Mouse (Mus musculus) liver, adult 2 months (tissue): ENCODE results near the gene Slc38a10. TPM values are rescaled to one million over a fixed set of nuclear protein-coding genes. Genes with fewer than 3 reads are reported as not detected.
A peak's percentile ranks its signal among the peaks of the same experiment; 100 is the strongest.

Source experiments
- DNase-seq: peaks from one replicate; pipeline ENCODE4 v3.0.0-alpha.2; 2011; ENCODE audit warnings: low read depth, low spot score; ENCODE audit errors: extremely low read depth
- H3K27ac ChIP-seq: fragments of 200-500 bp; replicated peaks from 2 replicates; pipeline ENCODE4 v1.5.1; 2012; ENCODE audit warnings: low read depth, mild to moderate bottlenecking, control low read depth, inconsistent platforms, low read length; ENCODE audit not compliant: insufficient read depth
- H3K27me3 ChIP-seq: fragments of 200-500 bp; 2 replicates; pipeline ENCODE4 v1.6.1; 2012; ENCODE audit warnings: mild to moderate bottlenecking, moderate library complexity, low read length, inconsistent platforms; ENCODE audit not compliant: control insufficient read depth, insufficient read depth
- H3K36me3 ChIP-seq: fragments of 200-500 bp; 2 replicates; pipeline ENCODE4 v1.6.1; 2012; ENCODE audit warnings: low read length, inconsistent platforms; ENCODE audit not compliant: control insufficient read depth, insufficient read depth
- H3K4me1 ChIP-seq: fragments of 200-500 bp; 2 replicates; pipeline ENCODE4 v1.6.1; 2011; ENCODE audit warnings: low read length; ENCODE audit not compliant: control insufficient read depth, insufficient read depth
- H3K4me3 ChIP-seq: fragments of 200-500 bp; 2 replicates; pipeline ENCODE4 v1.5.1; 2011; ENCODE audit warnings: low read depth, mild to moderate bottlenecking, control low read depth, low read length, moderate library complexity; ENCODE audit not compliant: insufficient read depth
- H3K79me2 ChIP-seq: fragments of 200-500 bp; 2 replicates; pipeline ENCODE4 v1.6.1; 2012; ENCODE audit warnings: inconsistent platforms, mild to moderate bottlenecking, low read length, moderate library complexity; ENCODE audit not compliant: control insufficient read depth, insufficient read depth
- H3K9ac ChIP-seq: fragments of 200-500 bp; 2 replicates; pipeline ENCODE4 v1.6.1; 2012; ENCODE audit warnings: low read depth, mild to moderate bottlenecking, control low read depth, inconsistent platforms, low read length
- CTCF ChIP-seq: fragments of 200-500 bp; IDR thresholded peaks from 2 replicates; pipeline ENCODE4 v1.5.1; 2011; ENCODE audit warnings: low read depth, low read length, control low read depth
- POLR2A ChIP-seq: fragments of 200-500 bp; IDR thresholded peaks from 2 replicates; pipeline ENCODE4 v1.6.1; 2011; ENCODE audit warnings: low read length, control low read depth; ENCODE audit not compliant: insufficient read depth; ENCODE audit errors: extremely low read depth
- WGBS: fragments of 180-500 bp; shearing (Covaris S2); methylation state at CpG from one replicate; pipeline ENCODE4 v1.1.7; 2018; 5-methylcytosine and 5-hydroxymethylcytosine counted together
- polyA plus RNA-seq: library from polyadenylated mRNA; depleted of rRNA; stranded (reverse); fragments of >200 nt; gene quantifications from 2 replicates; pipeline ENCODE4 v1.2.3, GENCODE M21; 2012
- total RNA-seq: library from RNA; depleted of rRNA; stranded (reverse); fragments of >200 nt; gene quantifications from 2 replicates; pipeline ENCODE4 v1.2.3, GENCODE M21; 2014

The Slc38a10 gene
- total and polyA plus RNA-seq, 2 experiments = 41.1 to 90.2 TPM

- H3K27ac ChIP-seq = no peak overlapping the region
- WGBS = 40% methylated on average over 21 of the region's 21 CpGs
- no peaks in the 10 kb centered on the region for H3K4me1 ChIP-seq
- no peaks in the 10 kb centered on the region for H3K79me2 ChIP-seq
- H3K9ac ChIP-seq = no peak overlapping the region
- no peaks in the 10 kb centered on the region for H3K27me3 ChIP-seq
- no peak for DNase-seq
- H3K36me3 ChIP-seq = no peaks in the 10 kb centered on the region
- peak; percentile 77 for TF ChIP-seq CTCF
- no peak for TF ChIP-seq POLR2A
- no peak overlapping the region for H3K4me3 ChIP-seq
These were observed 18.3 kb upstream of the Slc38a10 start for GRCm38 (mm10) chr11:120169208-120169992.

- no peaks in the 10 kb centered on the region for H3K36me3 ChIP-seq
- WGBS = 83% methylated on average over 8 of the region's 8 CpGs
- H3K27ac ChIP-seq = no peak overlapping the region
- TF ChIP-seq CTCF (no peak), POLR2A (no peak)
- H3K79me2 ChIP-seq = no peaks in the 10 kb centered on the region
- no peaks in the 10 kb centered on the region for H3K4me1 ChIP-seq
- no peak overlapping the region for H3K4me3 ChIP-seq
- no peaks in the 10 kb centered on the region for H3K27me3 ChIP-seq
- no peak for DNase-seq
- no peak overlapping the region for H3K9ac ChIP-seq
These were observed 17.4 kb upstream of the Slc38a10 start for GRCm38 (mm10) chr11:120168516-120168915.

DNA sequence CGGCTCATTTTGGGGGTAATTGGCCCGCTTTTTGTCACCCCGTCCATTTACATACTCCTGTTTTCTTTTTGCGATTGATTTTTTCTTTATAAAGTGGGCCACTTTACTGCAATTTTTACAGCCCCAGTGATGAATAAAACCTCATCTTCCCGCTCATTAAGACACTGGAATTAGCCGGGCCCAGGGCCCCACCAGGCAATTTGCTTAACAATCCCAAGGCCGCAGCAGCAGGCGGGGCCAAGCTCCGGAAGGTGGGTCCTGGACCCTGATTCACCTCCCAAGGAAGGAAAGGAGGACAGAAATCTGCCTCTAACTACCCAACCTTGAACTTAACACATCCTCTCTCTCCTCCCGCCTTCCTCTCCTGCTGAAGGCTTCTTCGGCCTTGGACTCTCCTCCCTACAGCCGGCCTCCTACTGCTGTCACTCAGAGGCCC is 16.8 kb upstream of the Slc38a10 start:
- no peaks in the 10 kb centered on the region for H3K79me2 ChIP-seq
- no peaks in the 10 kb centered on the region for H3K4me1 ChIP-seq
- no peak overlapping the region for H3K27ac ChIP-seq
- H3K4me3 ChIP-seq = no peak overlapping the region
- H3K9ac ChIP-seq = no peak overlapping the region
- no peak for TF ChIP-seq POLR2A
- DNase-seq = no peak
- H3K27me3 ChIP-seq = no peaks in the 10 kb centered on the region
- H3K36me3 ChIP-seq = no peaks in the 10 kb centered on the region
- 81% methylated on average over 12 of the region's 12 CpGs for WGBS

- 74% methylated on average over 5 of the region's 5 CpGs for WGBS
- no peak for DNase-seq
- H3K4me1 ChIP-seq = no peaks in the 10 kb centered on the region
- no peaks in the 10 kb centered on the region for H3K79me2 ChIP-seq
- no peak overlapping the region for H3K4me3 ChIP-seq
- TF ChIP-seq POLR2A (no peak), CTCF (no peak)
- H3K27me3 ChIP-seq = no peaks in the 10 kb centered on the region
- no peaks in the 10 kb centered on the region for H3K36me3 ChIP-seq
- H3K9ac ChIP-seq = no peak overlapping the region
- H3K27ac ChIP-seq = no peak overlapping the region
These were observed 15.9 kb upstream of the Slc38a10 start for GRCm38 (mm10) chr11:120167059-120167458.

DNA sequence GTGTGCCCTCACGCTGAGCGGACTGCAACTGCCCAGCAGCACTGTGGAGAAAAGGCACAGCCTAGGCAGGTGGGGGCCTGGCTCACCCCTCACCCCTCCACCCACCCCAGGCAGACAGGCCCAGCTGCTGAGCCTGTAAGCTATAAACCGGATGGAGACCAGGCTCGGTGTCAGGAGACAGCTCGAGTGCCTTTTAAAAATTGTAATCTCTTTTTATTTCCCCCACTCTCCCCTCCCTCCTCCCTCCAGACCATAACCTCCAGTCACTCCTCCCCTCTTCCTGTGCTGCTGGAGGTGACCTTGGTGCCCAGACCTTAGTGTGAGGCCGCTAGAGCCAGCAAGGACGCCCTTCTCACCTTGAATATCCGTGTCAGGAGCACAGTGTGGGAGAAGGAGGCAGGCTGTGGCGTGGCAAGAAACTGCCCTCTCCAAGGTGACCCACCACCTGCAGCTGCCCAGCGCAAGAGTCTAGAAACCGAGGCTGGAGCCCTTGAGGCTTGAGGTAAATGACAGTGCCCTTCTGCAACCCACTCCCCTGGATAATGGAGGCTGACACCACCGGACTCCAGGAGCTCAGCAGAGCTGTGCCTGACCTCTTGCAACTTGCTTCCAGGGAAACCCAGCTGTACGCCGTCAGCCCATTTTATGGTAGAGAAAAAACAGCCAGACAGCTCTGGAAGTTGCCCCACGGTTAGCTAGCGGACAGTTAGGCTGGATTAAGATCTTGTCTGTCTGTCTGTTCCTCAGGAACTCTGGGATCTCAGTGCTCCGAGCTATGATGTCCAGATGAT is 13.5 kb upstream of the Slc38a10 start:
- no peaks in the 10 kb centered on the region for H3K79me2 ChIP-seq
- no peak overlapping the region for H3K9ac ChIP-seq
- WGBS = 78% methylated on average over 17 of the region's 17 CpGs
- no peak for DNase-seq
- no peak overlapping the region for H3K27ac ChIP-seq
- H3K36me3 ChIP-seq = no peaks in the 10 kb centered on the region
- TF ChIP-seq POLR2A = no peak
- TF ChIP-seq CTCF = no peak
- H3K4me3 ChIP-seq = no peak overlapping the region
- H3K27me3 ChIP-seq = no peaks in the 10 kb centered on the region
- no peaks in the 10 kb centered on the region for H3K4me1 ChIP-seq
